Mouse (Mus musculus) splenic B cell, adult 2 months (primary cell): ENCODE measurements around the gene Bard1.
A peak's percentile ranks its signal among the peaks of the same experiment; 100 is the strongest.

Experiments
- DNase-seq: peaks from one replicate; pipeline ENCODE4 v3.0.0-alpha.2; 2011; ENCODE audit warnings: low read depth, low spot score
- H3K27me3 ChIP-seq: 2 replicates; pipeline ENCODE4 v1.6.1; 2012; ENCODE audit warnings: mild to moderate bottlenecking, low read length, moderate library complexity, mixed read lengths; ENCODE audit not compliant: control insufficient read depth, poor library complexity, insufficient read depth, severe bottlenecking
- H3K36me3 ChIP-seq: 2 replicates; pipeline ENCODE4 v1.6.1; 2012; ENCODE audit warnings: mild to moderate bottlenecking, low read length, moderate library complexity, mixed read lengths; ENCODE audit not compliant: control insufficient read depth, poor library complexity, insufficient read depth, severe bottlenecking

Gene Bard1

DNA sequence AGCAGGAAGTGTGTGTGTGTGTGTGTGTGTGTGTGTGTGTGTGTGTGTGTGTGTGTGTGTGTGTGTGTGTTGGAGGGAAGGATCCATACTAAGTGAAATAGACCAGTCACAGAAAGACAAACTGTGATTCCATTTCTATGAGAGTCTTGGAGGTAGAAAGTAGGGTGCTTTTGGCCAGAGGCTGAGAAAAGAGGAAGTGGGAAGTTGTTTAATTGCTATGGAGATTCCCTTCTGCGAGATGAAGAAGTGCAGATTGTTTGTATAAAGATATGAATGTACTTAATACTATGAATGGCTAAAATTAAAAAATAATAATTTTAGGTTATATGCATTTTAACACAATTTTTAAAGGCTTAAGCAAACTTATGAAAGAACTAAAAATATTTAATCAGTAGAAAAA, 99.2 kb downstream of the Bard1 start:
- DNase-seq, result peak; percentile 51
- Histone ChIP-seq H3K27me3 (no peaks in the 10 kb centered on the region), H3K36me3 (no peaks in the 10 kb centered on the region)

DNA sequence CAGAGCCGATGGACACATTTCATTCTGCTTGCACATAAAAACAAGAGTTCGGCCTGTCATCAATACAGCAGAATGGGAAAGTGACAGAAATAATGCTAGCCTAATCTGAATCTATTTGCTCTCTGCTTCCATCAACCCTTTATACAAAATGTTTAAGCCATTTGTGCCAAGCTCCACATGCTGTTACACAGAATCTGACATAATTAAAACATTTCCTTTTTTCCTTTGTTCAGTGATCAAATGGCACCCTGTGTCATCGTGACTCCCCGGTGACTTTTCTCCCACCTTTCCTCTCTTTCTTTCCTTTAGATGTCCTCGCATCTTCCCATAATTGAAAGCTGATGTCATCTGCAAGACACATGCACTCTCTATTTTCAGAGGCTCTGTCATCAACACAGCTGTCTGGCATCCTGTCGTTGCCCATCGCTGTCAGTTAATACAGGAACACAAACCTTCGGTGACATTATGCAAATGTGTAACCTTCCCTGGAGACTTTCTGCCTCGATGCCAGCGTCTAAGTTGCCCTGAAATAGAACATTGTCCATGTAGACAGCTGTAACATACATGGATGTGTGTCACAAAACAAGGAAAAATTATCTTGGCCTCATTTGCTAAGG, 105.5 kb downstream of the Bard1 start:
- Histone ChIP-seq H3K36me3 (no peaks in the 10 kb centered on the region), H3K27me3 (no peaks in the 10 kb centered on the region)
- DNase-seq, result peak; percentile 16

DNA sequence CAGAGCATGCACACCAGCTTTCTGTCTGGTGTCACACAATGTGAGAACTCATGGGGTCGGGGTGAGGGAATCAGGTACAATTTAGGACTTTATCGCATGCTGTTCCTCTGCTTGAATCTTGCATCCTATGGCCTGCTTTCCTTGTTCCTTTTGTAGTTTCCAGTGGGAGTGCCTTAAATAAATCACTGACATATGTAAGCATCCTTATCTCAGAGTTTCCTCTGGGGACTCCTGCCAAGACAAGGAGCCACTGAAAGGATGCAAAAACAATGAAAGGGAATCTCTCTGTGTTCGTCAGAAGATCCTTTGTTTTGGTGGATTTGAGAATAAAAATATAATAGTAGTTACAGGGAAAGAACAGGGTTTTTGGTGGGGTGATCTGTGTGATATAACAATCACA, 106.2 kb downstream of the Bard1 start:
- H3K36me3 ChIP-seq, result no peaks in the 10 kb centered on the region
- no peak for DNase-seq
- H3K27me3 ChIP-seq, result no peaks in the 10 kb centered on the region
